Mouse (Mus musculus): ENCODE results near the gene Brinp3.

DNA sequence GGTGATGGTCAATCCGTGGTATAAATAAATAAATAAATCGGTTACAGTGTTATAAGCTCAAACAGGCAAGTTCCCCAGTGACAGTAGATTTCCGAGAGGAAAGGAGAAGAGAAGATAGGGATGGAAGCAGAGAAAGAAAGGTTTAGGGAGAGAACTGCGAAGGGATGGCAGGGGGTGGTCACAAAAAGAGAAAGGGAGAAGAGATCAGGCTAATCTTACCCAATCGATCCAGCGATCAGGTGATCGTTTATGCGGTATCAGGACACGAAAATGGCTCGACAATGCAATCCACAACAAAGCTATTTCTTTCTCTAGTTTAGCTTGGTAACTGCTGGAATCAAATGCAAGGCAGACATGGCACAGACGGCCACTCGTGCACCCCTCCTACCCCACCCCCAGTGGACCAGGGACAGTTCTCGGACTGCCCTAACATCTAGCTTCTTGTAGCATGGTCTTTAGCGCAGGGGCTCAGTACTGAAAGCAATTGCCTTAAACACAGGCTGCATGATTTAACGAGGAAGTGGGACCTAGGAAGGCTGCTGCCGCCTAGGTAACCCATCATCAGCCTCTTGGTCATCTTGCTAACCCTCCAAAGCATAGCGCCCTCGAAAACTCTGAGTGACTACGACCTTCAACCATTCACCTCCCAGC lies at the start of gene Brinp3:
- no peak for TF ChIP-seq CTCF (IDR thresholded peaks at IDR 0.05; ENCODE audit: borderline replicate concordance, insufficient read depth, low read length)
- TF ChIP-seq POLR2A (IDR thresholded peaks at IDR 0.05; ENCODE audit: low read depth, low read length) = no peak
